Mouse (Mus musculus): Measurements from ENCODE around the gene Slc7a10.

DNA sequence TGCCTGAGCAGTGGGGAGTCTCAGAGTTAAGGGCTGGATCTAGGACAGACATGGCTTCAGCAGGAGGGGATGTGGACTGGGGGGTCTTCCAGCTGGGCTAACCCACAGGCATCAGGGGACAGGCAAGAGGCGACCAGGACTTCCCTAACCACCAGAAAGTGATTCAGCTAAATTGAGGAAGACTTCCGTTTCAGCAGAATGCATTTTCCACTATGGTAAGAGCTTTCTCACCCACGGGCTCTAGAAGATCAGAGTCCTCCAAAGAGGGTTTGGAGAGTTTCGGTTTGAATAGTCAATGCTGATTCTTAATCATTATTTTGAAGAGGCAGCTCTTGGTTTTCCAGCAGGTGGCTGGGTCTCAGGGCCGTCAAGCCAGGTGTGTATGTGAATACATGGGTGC, 46.3 kb upstream of the Slc7a10 start:
- TF ChIP-seq ZC3H11A (IDR thresholded peaks at IDR 0.05; ENCODE audit: borderline replicate concordance, low read depth, low read length) (no peak), HCFC1 (IDR thresholded peaks at IDR 0.05; ENCODE audit: borderline replicate concordance, insufficient read depth, low read length) (no peak), CHD2 (IDR thresholded peaks at IDR 0.05; ENCODE audit: low read depth, low read length) (no peak), MAFK (IDR thresholded peaks at IDR 0.05; ENCODE audit: insufficient read depth, low read depth, low read length) (no peak)
